In genomic region chr10:78464792-78465207, GRCm38 (mm10) we compare ENCODE assay signal across 8 mouse cellular contexts. TPM values are rescaled to one million over a fixed set of nuclear protein-coding genes. Genes with fewer than 3 reads are reported as not detected.
DNase-seq lines count a peak whose midpoint lies in the region; ATAC-seq lines count a peak whose summit lies in the region.

Pdxk (minus strand) TSS chr10:78464975.

- DNase-seq in ZHBTc4 (ENCODE audit: low read depth, low spot score): peak; percentile 98
- DNase-seq in gastrocnemius, adult 8-10 months (ENCODE audit: low spot score in 2 of 2): peak; percentile 98
- DNase-seq in hindlimb bud, embryonic 11.5 days (ENCODE audit: extremely low spot score, low read depth, low spot score): peak; percentile 60
- DNase-seq in left cerebral cortex, adult 8-10 months (ENCODE audit: low spot score in 2 of 2): peak; percentile 92 to 98
- peak; percentile 95 to 97 for DNase-seq in right cerebral cortex, postnatal 10 days (ENCODE audit: low spot score in 2 of 2)
- peak; percentile 92 for DNase-seq in urinary bladder, postnatal 25 days (ENCODE audit: low spot score)

- no peaks in the 10 kb centered on the region for H3K9me3 ChIP-seq in megakaryocyte, embryonic 14.5 days

- no peaks in the 10 kb centered on the region for H3K36me3 ChIP-seq in megakaryocyte, embryonic 14.5 days (replicated peaks; ENCODE audit: low read length)

- peaks cover 87% of the 10 kb centered on the region for H3K4me1 ChIP-seq in megakaryocyte, embryonic 14.5 days

- H3K4me3 ChIP-seq in megakaryocyte, embryonic 14.5 days (replicated peaks): peak within 1 kb of the TSS; percentile 95

- peaks cover 3% of the 10 kb centered on the region for H3K27me3 ChIP-seq in megakaryocyte, embryonic 14.5 days (replicated peaks)

- ATAC-seq in common myeloid progenitor, adult 5-6 weeks (replicated peaks; ENCODE audit: low read depth, poor library complexity, severe bottlenecking): peak; percentile 76

RNA-seq across cellular contexts. Expression of gene Pdxk, which starts in this region (rescaled TPM):
- total RNA-seq in common myeloid progenitor, adult 5-6 weeks (2017): 12.3 and 16.7 TPM in 2 replicates
- 1 to 10 TPM; 5.0 to 6.9 (median 6.3) TPM for total RNA-seq in gastrocnemius, adult 8-10 months (2022)
- 100 to 1,000 TPM; 131 to 143 (median 137) TPM for total RNA-seq in left cerebral cortex, adult 8-10 months (2022)
- polyA plus RNA-seq in megakaryocyte, embryonic 14.5 days (2012; ENCODE audit: insufficient read depth, low replicate concordance): 10.6 and 10.9 TPM in 2 replicates

Comparison
In these comparisons a context has a peak if more than half of its experiments do, and no peak if none do; other contexts are left out.
1. Peak in every context shown above with its lines: DNase-seq, ATAC-seq and H3K4me3 ChIP-seq.